Mouse (Mus musculus): Measurements from ENCODE around the gene Caly.

Gene Caly

GRCm38 (mm10) chr7:140082242-140082678 is at the start of gene Caly:
Gene Caly (minus strand): TSS chr7:140082548.
- DNase-seq (ENCODE audit: low spot score in 2 of 2): no peak

- DNase-seq (ENCODE audit: low spot score in 2 of 2): no peak
These were observed 45.6 kb upstream of the Caly start for GRCm38 (mm10) chr7:140127911-140128310.

- DNase-seq (ENCODE audit: low spot score in 2 of 2): no peak
These were observed 44.6 kb upstream of the Caly start for GRCm38 (mm10) chr7:140126934-140127333.

GRCm38 (mm10) chr7:140126022-140126350 is 43.6 kb upstream of the Caly start:
- no peak for DNase-seq (ENCODE audit: low spot score in 2 of 2)

- DNase-seq (ENCODE audit: low spot score in 2 of 2): peak; percentile 93 to 95
These were observed 43.1 kb upstream of the Caly start for GRCm38 (mm10) chr7:140125278-140126021.

- DNase-seq (ENCODE audit: low spot score in 2 of 2): no peak
These were observed 42.0 kb upstream of the Caly start for GRCm38 (mm10) chr7:140124382-140124781.

GRCm38 (mm10) chr7:140122765-140123164 is 40.4 kb upstream of the Caly start:
- no peak for DNase-seq (ENCODE audit: low spot score in 2 of 2)

GRCm38 (mm10) chr7:140121338-140121910 is 39.1 kb upstream of the Caly start:
- DNase-seq (ENCODE audit: low spot score in 2 of 2): peak in 1 of 2 experiments; percentile 29

GRCm38 (mm10) chr7:140120484-140120883 is 38.1 kb upstream of the Caly start:
- DNase-seq (ENCODE audit: low spot score in 2 of 2): no peak

- DNase-seq (ENCODE audit: low spot score in 2 of 2): peak; percentile 89 to 94
These were observed 34.1 kb upstream of the Caly start, which contains the start of gene Echs1 for GRCm38 (mm10) chr7:140116329-140117054. Gene Echs1 (minus strand): TSS chr7:140116476.

GRCm38 (mm10) chr7:140115583-140116328 is 33.4 kb upstream of the Caly start, which contains the start of gene Paox:
Gene Paox (plus strand): TSS chr7:140115799.
- peak in 1 of 2 experiments; percentile 62 for DNase-seq (ENCODE audit: low spot score in 2 of 2)

GRCm38 (mm10) chr7:140111943-140112342 is 29.6 kb upstream of the Caly start:
- DNase-seq (ENCODE audit: low spot score in 2 of 2): no peak

- DNase-seq (ENCODE audit: low spot score in 2 of 2): no peak
These were observed 21.7 kb upstream of the Caly start for GRCm38 (mm10) chr7:140104009-140104408.

- DNase-seq (ENCODE audit: low spot score in 2 of 2): peak; percentile 82 to 90
These were observed 19.9 kb upstream of the Caly start, which contains the start of gene Fuom for GRCm38 (mm10) chr7:140101993-140102860. Gene Fuom (minus strand): TSS chr7:140102441.

GRCm38 (mm10) chr7:140101498-140101897 is 19.1 kb upstream of the Caly start:
- no peak for DNase-seq (ENCODE audit: low spot score in 2 of 2)

- no peak for DNase-seq (ENCODE audit: low spot score in 2 of 2)
These were observed 16.1 kb upstream of the Caly start for GRCm38 (mm10) chr7:140098466-140098865.

- DNase-seq (ENCODE audit: low spot score in 2 of 2): no peak
These were observed 13.7 kb upstream of the Caly start for GRCm38 (mm10) chr7:140096055-140096454.

- no peak for DNase-seq (ENCODE audit: low spot score in 2 of 2)
These were observed 13.2 kb upstream of the Caly start for GRCm38 (mm10) chr7:140095556-140095955.

GRCm38 (mm10) chr7:140094954-140095353 is 12.6 kb upstream of the Caly start:
- DNase-seq (ENCODE audit: low spot score in 2 of 2): peak; percentile 53

GRCm38 (mm10) chr7:140092924-140093528 is 10.7 kb upstream of the Caly start, which contains the start of gene Prap1:
Gene Prap1 (plus strand): TSS chr7:140093395.
- no peak for DNase-seq (ENCODE audit: low spot score in 2 of 2)
